Mouse (Mus musculus) heart, embryonic 12.5 days (tissue): Measurements from ENCODE around the gene Tbx6. TPM values are rescaled to one million over a fixed set of nuclear protein-coding genes. Genes with fewer than 3 reads are reported as not detected.
A peak's percentile ranks its signal among the peaks of the same experiment; 100 is the strongest.

Experiments
- ATAC-seq: fragments of 200-750 bp; cut with Nextera tagmentation; 2 replicates; pipeline ENCODE4 v1.8.0; 2017; ENCODE audit warnings: moderate TSS enrichment, moderate library complexity; ENCODE audit not compliant: insufficient number of reproducible peaks, low FRiP score
- H3K27ac ChIP-seq: fragments of 300-500 bp; sonication (generic); 2 replicates; pipeline ENCODE4 v1.5.1; 2016; ENCODE audit warnings: mild to moderate bottlenecking, moderate library complexity; ENCODE audit not compliant: poor library complexity, severe bottlenecking
- H3K27me3 ChIP-seq: fragments of 300-500 bp; sonication (generic); replicated peaks from 2 replicates; pipeline ENCODE4 v1.6.1; 2016; ENCODE audit warnings: mild to moderate bottlenecking, moderate library complexity
- H3K36me3 ChIP-seq: fragments of 300-500 bp; sonication (generic); 2 replicates; pipeline ENCODE4 v1.6.1; 2016; ENCODE audit warnings: mild to moderate bottlenecking, moderate library complexity
- H3K4me1 ChIP-seq: fragments of 300-500 bp; sonication (generic); replicated peaks from 2 replicates; pipeline ENCODE4 v1.6.1; 2016; ENCODE audit warnings: mild to moderate bottlenecking
- H3K4me2 ChIP-seq: fragments of 300-500 bp; sonication (generic); 2 replicates; pipeline ENCODE4 v1.6.1; 2016; ENCODE audit warnings: mild to moderate bottlenecking, moderate library complexity
- H3K4me3 ChIP-seq: fragments of 300-500 bp; sonication (generic); 2 replicates; pipeline ENCODE4 v1.5.1; 2016; ENCODE audit warnings: mild to moderate bottlenecking
- H3K9ac ChIP-seq: fragments of 300-500 bp; sonication (generic); 2 replicates; pipeline ENCODE4 v1.6.1; 2016; ENCODE audit warnings: mild to moderate bottlenecking, moderate library complexity
- H3K9me3 ChIP-seq: fragments of 300-500 bp; sonication (generic); replicated peaks from 2 replicates; pipeline ENCODE4 v1.6.1; 2016; ENCODE audit warnings: mild to moderate bottlenecking, moderate library complexity
- WGBS: fragments of 180-500 bp; shearing (Covaris S2); methylation state at CpG from one replicate; pipeline ENCODE4 v1.1.7; 2016; 5-methylcytosine and 5-hydroxymethylcytosine counted together
- polyA plus RNA-seq: library from polyadenylated mRNA; unstranded; fragments of >200 nt; fragmentation: Nextera tagmentation; extraction: Ambion mirVana; gene quantifications from 2 replicates; pipeline ENCODE4 v1.2.1, GENCODE M21; 2016

Tbx6 gene
- polyA plus RNA-seq, 1 experiment from 2014 or later: 0.33 TPM

DNA sequence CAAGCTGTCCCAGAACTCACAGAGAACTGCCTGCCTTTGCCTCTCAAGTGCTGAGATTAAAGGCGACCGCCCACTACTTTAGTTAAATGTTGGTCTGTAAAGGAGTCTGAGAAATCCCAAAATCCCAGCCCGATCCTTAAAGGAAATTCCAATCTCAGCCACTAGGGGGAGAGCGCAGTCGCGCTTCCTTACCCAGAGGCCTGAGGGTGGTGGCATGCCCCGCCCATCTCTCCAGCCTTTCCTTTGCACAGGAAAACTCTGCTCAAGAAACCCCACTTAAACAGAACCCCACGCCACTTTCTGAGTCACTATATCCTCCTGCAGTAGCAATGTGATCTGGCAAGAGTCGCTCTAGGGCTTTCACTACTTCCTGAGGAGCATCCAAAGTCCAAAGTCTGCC lies 26.4 kb upstream of the Tbx6 start:
- no peaks in the 10 kb centered on the region for H3K9me3 ChIP-seq
- 2% methylated on average over 9 of the region's 9 CpGs for WGBS
- no peaks in the 10 kb centered on the region for H3K36me3 ChIP-seq
- no peak overlapping the region for H3K27ac ChIP-seq
- H3K27me3 ChIP-seq: no peaks in the 10 kb centered on the region
- H3K4me1 ChIP-seq: peaks cover 4% of the 10 kb centered on the region; the same call in 1 of the 2 replicates
- H3K4me3 ChIP-seq: no peak overlapping the region
- peak overlapping the region; percentile 47 for H3K4me2 ChIP-seq
- peak overlapping the region; percentile 39; the same call in 1 of the 2 replicates for H3K9ac ChIP-seq
- ATAC-seq: peak; percentile 72

DNA sequence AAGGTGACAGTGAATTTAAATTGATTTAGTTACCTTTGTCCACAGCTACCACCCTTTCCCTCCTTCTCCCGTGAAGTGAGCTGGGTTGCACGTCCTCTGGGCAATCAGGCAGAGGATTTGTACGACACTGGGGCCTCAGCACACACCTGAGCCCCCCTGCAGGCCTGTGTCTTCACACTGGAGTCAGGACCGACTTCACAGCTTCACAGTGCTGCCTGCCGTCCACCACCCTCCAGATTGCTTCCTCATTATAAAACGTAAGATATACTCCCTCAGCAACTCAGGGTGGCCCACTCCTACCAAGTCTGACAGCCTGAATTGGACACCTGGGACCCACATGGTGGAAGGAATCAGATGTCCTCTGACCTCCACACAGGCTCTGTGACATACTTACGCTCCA lies 22.7 kb upstream of the Tbx6 start:
- Histone ChIP-seq H3K27me3 (no peaks in the 10 kb centered on the region), H3K36me3 (peaks cover 13% of the 10 kb centered on the region), H3K4me1 (peaks cover 37% of the 10 kb centered on the region), H3K4me3 (no peak overlapping the region), H3K4me2 (no peak overlapping the region), H3K9ac (no peak overlapping the region), H3K9me3 (no peaks in the 10 kb centered on the region), H3K27ac (no peak overlapping the region)
- WGBS: 73% methylated on average over 7 of the region's 7 CpGs
- no peak for ATAC-seq

DNA sequence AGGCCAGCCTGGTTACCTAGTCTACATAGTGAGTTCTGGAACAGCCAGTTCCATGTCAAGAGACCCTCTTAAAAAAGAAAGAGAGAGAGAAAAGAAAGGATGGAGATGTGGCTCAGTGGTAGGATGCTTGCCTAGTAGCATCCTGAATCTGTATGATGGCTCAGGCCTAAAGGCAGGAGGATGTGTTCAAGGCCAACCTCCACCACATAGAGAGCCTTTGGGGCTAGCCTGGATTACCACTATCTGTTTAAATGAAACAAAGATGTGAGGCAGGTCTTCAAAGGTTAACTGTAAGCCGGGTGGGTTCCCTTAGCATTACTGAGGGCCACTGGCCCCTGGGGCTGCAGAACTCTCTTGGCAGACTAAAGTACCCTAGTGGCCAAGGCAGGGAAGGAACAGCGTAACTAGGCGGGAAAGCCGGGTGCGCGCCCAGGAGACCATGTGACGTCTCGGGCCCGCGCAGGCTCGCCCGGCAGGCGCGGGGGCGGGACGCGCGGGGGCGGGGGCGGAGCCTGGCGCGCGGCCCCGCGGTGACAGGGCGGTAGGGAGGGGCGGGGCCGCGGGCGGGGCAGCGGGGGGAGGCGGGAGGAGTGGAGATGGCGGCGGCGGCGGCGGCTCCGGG lies 22.1 kb upstream of the Tbx6 start, which contains the start of gene Mapk3:
Gene Mapk3 (plus strand): TSS at position 552 of the 622 bp plus-strand sequence.
- Histone ChIP-seq H3K4me1 (peaks cover 37% of the 10 kb centered on the region), H3K9me3 (no peaks in the 10 kb centered on the region), H3K27ac (peak within 1 kb of the TSS; percentile 96)

DNA sequence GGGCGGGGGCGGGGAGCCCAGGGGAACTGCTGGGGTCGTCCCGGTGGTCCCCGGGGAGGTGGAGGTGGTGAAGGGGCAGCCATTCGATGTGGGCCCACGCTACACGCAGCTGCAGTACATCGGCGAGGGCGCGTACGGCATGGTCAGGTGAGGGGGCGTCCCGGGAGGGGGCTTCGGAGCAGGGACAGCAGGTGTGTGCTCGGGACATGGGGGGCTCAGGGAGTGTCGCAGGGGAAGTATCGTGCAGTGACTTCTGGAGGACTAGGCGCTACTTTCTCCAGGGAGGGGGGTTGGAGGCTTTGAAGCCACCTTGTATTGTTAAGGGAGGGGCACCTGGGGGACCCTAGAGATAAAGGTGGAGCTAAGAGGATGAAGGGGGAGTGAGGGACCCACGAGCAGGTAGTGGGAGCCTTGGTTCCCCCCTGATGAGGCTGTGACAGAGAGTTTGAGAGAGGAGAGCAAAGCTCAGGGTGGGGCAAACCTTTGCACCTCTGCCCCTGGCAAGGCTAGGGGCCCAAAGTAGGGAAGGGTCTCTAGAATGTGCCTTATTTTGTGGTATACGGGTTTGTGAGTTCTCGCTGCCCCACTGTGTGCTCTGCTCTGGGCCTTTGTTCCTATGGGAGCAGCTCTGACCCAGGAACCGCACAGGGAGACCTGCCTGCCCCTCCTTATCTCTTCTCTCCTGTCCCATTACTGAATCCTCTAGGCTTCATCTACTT lies 21.5 kb upstream of the Tbx6 start:
- peaks cover 39% of the 10 kb centered on the region for H3K4me1 ChIP-seq
- WGBS: 2% methylated on average over 21 of the region's 24 CpGs
- ATAC-seq: peak; percentile 23

More for the DNA sequence above, 22.1 kb upstream of the Tbx6 start, which contains the start of gene Mapk3:
- Histone ChIP-seq H3K27me3 (no peaks in the 10 kb centered on the region), H3K4me2 (peak within 1 kb of the TSS; percentile 95), H3K4me3 (peak within 1 kb of the TSS; percentile 87), H3K9ac (peak within 1 kb of the TSS; percentile 94), H3K36me3 (peaks cover 19% of the 10 kb centered on the region)
- 2% methylated on average over 31 of the region's 38 CpGs for WGBS
- ATAC-seq: peak; percentile 72

DNA sequence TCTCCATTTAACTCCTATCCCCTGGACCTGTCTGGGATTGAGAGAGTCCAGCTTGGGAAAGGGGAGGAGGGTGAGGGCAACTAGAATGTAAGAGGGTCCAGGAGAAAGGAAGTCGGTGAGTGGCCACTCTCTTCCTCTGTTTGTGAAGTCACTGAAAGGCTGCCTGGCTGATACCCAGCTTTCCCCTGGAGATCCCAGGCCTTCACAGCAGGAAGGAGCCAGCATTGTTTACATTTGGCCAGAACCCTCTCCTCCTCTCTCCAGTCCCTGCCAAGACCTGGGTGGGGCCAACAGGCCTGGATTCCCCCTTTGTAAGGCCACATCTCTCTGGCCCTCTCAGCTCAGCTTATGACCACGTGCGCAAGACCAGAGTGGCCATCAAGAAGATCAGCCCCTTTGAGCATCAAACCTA lies 20.9 kb upstream of the Tbx6 start:
- Histone ChIP-seq H3K4me3 (peak overlapping the region; percentile 87), H3K27me3 (no peaks in the 10 kb centered on the region), H3K27ac (peak overlapping the region; percentile 96), H3K9me3 (no peaks in the 10 kb centered on the region), H3K4me2 (peak overlapping the region; percentile 95), H3K4me1 (peaks cover 37% of the 10 kb centered on the region), H3K36me3 (peaks cover 31% of the 10 kb centered on the region), H3K9ac (peak overlapping the region; percentile 94)
- WGBS: 21% methylated on average over 3 of the region's 3 CpGs
- ATAC-seq: peak; percentile 65

More for the DNA sequence above, 21.5 kb upstream of the Tbx6 start:
- no peaks in the 10 kb centered on the region for H3K9me3 ChIP-seq
- H3K36me3 ChIP-seq: peaks cover 26% of the 10 kb centered on the region
- peak overlapping the region; percentile 95 for H3K4me2 ChIP-seq
- H3K4me3 ChIP-seq: peak overlapping the region; percentile 87
- peak overlapping the region; percentile 96 for H3K27ac ChIP-seq
- H3K9ac ChIP-seq: peak overlapping the region; percentile 94
- H3K27me3 ChIP-seq: no peaks in the 10 kb centered on the region

DNA sequence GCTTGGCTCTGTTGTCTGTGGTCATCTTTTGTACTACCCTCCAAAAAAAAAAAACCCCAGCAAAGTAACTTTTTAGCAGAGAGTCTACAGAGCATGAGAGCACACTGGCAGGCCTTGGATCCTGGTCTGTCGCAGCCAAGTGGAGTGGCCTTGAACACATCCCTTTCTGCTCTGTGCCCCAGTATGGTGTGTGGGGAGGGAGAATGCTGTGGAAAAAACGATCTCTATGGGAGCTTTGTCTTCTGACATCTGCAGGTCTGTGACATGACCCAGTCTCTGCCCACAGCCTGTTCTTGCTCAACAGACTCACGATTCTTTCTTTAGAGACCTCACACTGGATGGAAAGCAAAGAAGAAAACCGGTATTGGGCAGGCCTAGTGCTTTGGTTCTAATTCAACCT lies 20.3 kb upstream of the Tbx6 start:
- 46% methylated on average over 4 of the region's 4 CpGs for WGBS
- H3K9ac ChIP-seq: peak overlapping the region; percentile 94; the same call in 1 of the 2 replicates
- no peak for ATAC-seq

DNA sequence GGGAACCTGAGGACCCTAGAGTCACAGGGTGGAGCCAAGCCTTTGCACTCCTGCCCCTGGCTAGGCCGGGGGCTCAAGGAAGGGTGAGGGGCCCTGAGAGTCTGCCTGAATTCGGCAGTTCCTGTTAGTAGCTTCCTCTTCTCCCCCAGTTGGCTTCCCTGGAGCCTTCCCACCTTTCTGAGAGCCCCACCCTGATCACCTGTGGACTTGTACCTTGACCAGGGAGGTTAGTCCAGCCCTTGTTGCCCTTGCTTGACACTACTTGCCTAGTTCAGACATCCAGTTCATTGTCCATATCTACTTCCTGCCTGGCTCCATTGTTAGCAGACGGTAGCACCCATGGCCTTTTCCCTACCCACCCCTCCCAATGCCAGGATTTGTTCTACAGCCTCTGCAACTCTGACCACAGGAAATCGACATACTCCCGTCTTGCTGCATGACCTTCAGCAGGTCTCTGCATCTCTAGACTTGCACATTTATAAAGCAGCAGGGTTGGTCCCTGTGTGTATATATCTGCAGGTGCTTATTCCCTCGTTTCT lies 19.7 kb upstream of the Tbx6 start:
- 63% methylated on average over 6 of the region's 6 CpGs for WGBS
- no peaks in the 10 kb centered on the region for H3K9me3 ChIP-seq
- no peaks in the 10 kb centered on the region for H3K27me3 ChIP-seq
- H3K36me3 ChIP-seq: peaks cover 43% of the 10 kb centered on the region
- ATAC-seq: no peak
- peak overlapping the region; percentile 95 for H3K4me2 ChIP-seq
- H3K9ac ChIP-seq: 0 out of 2 replicates have a peak overlapping the region, but pooled peaks have one; percentile 94
- H3K4me3 ChIP-seq: peak overlapping the region; percentile 87
- H3K27ac ChIP-seq: peak overlapping the region; percentile 96
- H3K4me1 ChIP-seq: peaks cover 37% of the 10 kb centered on the region

More for the DNA sequence above, 20.3 kb upstream of the Tbx6 start:
- H3K4me3 ChIP-seq: peak overlapping the region; percentile 87
- H3K27me3 ChIP-seq: no peaks in the 10 kb centered on the region
- H3K4me2 ChIP-seq: peak overlapping the region; percentile 95
- peak overlapping the region; percentile 96 for H3K27ac ChIP-seq
- no peaks in the 10 kb centered on the region for H3K9me3 ChIP-seq
- peaks cover 37% of the 10 kb centered on the region for H3K4me1 ChIP-seq
- peaks cover 37% of the 10 kb centered on the region for H3K36me3 ChIP-seq

DNA sequence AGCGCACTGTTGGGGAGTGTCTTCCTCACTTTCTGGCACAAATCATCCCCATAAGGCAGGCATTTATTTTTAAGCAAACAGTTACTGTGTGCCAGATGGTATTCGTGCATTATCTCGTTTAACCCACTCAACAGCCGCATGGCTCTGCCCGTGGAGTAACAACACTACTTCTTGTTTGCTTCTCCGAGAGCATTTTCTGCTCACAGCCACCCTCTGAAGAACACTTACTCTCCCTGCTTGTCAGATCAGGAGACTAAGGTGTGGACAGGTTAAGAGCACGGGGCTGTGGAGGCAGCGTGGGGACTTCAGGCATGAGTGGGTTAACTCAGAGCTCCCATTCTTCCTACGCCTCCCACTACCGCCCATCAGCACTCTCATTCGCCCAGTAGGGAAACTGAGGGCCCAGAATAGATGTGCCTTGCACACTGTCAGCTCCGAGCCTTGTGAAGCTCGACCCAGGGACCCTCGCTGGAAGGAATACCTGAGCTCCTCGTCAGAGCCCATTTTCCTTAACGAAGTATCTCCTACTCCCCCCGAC lies 18.7 kb upstream of the Tbx6 start:
- Histone ChIP-seq H3K27me3 (no peaks in the 10 kb centered on the region), H3K4me2 (peak overlapping the region; percentile 7; the same call in 1 of the 2 replicates), H3K4me3 (no peak overlapping the region), H3K9me3 (no peaks in the 10 kb centered on the region), H3K27ac (no peak overlapping the region), H3K4me1 (peaks cover 37% of the 10 kb centered on the region), H3K9ac (peak overlapping the region; percentile 38; the same call in 1 of the 2 replicates), H3K36me3 (peaks cover 53% of the 10 kb centered on the region)
- 42% methylated on average over 17 of the region's 17 CpGs for WGBS
- ATAC-seq: no peak

DNA sequence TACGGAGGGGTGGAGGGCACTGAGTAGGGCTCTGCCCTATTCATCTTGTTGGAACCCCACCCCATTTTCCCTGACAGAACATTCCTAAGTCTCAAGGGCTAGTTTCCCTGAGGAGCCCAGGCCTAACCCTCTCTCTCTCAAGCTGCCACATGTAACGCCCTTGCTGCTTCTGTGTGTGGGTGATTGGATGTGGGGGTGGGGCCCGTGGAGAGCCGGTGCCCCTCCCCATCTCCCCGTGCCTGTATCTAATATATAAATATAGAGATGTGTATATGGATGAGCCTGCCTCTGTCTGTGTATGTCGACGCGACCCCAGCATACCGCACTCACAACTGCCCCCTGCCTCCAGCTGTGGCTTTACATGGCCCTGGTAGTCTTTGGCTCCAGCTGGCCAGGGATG lies 15.7 kb upstream of the Tbx6 start:
- peaks cover 81% of the 10 kb centered on the region for H3K36me3 ChIP-seq
- WGBS: 79% methylated on average over 9 of the region's 9 CpGs

DNA sequence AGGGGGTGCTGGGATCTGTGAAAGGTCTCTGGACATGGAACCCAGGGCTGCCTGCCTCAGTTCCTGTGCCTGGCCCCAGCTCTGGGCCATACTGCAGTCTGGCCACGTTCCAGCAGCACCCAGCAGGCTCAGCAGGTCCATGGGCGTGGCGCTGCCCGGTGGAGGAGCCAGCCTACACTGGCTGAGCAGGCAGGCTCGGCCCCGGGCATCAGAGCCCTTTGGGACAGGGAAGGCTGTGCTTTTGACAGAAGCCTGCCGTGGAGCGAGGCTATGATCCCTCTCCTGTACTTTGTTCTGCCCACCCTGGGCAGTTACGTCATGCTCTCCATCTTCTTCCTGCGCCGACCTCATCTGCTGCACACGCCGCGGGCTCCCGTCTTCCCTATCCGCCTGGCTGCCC lies 15.1 kb upstream of the Tbx6 start, which contains the start of gene Gdpd3:
Gene Gdpd3 (plus strand): TSS at position 134 of the 400 bp plus-strand sequence.
- H3K4me3 ChIP-seq: no peak within 1 kb of the TSS
- H3K27ac ChIP-seq: no peak within 1 kb of the TSS
- H3K36me3 ChIP-seq: peaks cover 88% of the 10 kb centered on the region
- no peak within 1 kb of the TSS for H3K4me2 ChIP-seq
- H3K4me1 ChIP-seq: peaks cover 24% of the 10 kb centered on the region
- no peak within 1 kb of the TSS for H3K9ac ChIP-seq
- H3K27me3 ChIP-seq: no peaks in the 10 kb centered on the region
- 90% methylated on average over 16 of the region's 16 CpGs for WGBS
- no peaks in the 10 kb centered on the region for H3K9me3 ChIP-seq
- ATAC-seq: no peak

More for the DNA sequence above, 15.7 kb upstream of the Tbx6 start:
- H3K4me3 ChIP-seq: no peak overlapping the region
- H3K4me2 ChIP-seq: no peak overlapping the region
- no peak overlapping the region for H3K9ac ChIP-seq
- 0 out of 2 replicates have a peak, but pooled peaks have one; percentile 4 for ATAC-seq
- peaks cover 30% of the 10 kb centered on the region for H3K4me1 ChIP-seq
- no peaks in the 10 kb centered on the region for H3K9me3 ChIP-seq
- no peak overlapping the region for H3K27ac ChIP-seq
- no peaks in the 10 kb centered on the region for H3K27me3 ChIP-seq

DNA sequence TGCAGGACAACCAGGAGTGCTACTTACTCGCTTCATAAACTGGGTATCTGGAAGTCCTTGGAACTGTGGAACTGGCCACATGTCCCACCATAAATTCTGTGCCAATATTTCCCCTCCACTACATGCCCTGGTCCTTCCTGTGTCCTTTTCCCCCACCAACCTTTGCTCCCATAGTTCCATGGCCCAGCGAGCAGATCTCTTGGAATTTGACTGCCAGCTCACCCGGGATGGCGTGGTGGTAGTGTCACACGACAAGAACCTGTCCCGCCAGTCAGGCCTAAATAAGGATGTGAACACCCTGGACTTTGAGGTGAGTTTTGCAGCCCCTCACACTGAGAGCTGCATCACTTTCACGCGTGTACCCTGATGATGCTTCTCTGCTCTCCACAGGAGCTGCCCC lies 14.3 kb upstream of the Tbx6 start:
- WGBS: 85% methylated on average over 8 of the region's 8 CpGs

More for the DNA sequence above, 14.3 kb upstream of the Tbx6 start:
- Histone ChIP-seq H3K27me3 (no peaks in the 10 kb centered on the region), H3K27ac (no peak overlapping the region), H3K36me3 (peaks cover 89% of the 10 kb centered on the region), H3K4me3 (no peak overlapping the region), H3K9ac (no peak overlapping the region), H3K4me1 (peaks cover 16% of the 10 kb centered on the region), H3K4me2 (no peak overlapping the region), H3K9me3 (no peaks in the 10 kb centered on the region)
- ATAC-seq: no peak
